Mouse (Mus musculus) right cerebral cortex, adult 18-20 months (tissue): Measurements from ENCODE around the gene Mrps18a.

Experiments
- DNase-seq: peaks from one replicate; pipeline ENCODE4 v3.0.0; 2022; ENCODE audit warnings: mixed read lengths

Gene Mrps18a

DNA sequence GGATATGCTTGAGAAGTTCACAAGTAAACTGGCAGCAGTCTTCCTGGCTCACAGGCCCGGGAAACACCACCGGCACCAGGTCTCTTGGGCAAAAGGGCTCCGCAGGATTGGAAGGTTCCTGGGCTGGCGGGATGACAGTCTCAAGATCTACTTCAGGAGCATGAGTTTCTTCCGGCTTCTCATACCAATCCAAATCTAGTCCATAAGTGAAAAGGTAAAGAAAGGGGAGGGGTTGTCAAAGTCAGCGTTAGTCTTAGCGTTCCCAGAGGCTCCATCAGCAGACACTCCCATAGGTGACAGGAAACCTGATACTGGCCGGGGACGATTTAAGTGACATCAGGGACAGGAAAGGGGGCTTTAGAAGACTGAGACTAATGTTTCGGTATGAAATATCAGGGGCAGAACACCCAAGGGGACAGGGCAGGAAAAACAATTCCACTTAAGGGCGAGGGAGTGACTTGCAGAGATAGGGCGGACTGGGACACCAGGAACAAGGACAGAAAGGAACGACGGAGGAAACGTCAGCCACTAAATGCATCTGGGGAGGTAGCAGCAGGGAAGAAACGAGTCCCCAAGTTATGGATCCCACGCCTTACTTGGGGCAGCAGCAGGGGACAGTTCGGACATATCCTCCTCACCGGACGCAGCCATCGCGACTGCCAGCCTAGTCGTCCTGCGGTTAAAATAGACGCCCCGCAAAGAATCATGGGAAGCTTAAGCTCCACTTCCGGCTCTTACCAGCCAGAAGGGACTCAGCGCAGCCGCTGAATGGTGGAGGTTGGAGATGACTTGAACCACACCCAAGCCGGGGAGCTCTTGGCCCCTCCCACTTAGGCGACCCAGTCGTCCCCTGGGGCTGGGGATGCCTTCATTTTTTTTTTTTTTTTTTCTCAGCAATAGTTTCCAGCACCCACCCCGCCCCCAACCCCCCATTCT, 42.3 kb downstream of the Mrps18a start, which contains the start of gene Mad2l1bp:
Gene Mad2l1bp (minus strand): TSS at position 707 of the 936 bp plus-strand sequence.
- peak; percentile 93 for DNase-seq

GRCm38 (mm10) chr17:46154336-46154735, 43.5 kb downstream of the Mrps18a start:
- no peak for DNase-seq

- DNase-seq: no peak
Observed at GRCm38 (mm10) chr17:46156680-46157079, 45.9 kb downstream of the Mrps18a start.

GRCm38 (mm10) chr17:46157131-46157530, 46.3 kb downstream of the Mrps18a start:
- no peak for DNase-seq

GRCm38 (mm10) chr17:46159236-46159635, 48.5 kb downstream of the Mrps18a start:
- no peak for DNase-seq

DNA sequence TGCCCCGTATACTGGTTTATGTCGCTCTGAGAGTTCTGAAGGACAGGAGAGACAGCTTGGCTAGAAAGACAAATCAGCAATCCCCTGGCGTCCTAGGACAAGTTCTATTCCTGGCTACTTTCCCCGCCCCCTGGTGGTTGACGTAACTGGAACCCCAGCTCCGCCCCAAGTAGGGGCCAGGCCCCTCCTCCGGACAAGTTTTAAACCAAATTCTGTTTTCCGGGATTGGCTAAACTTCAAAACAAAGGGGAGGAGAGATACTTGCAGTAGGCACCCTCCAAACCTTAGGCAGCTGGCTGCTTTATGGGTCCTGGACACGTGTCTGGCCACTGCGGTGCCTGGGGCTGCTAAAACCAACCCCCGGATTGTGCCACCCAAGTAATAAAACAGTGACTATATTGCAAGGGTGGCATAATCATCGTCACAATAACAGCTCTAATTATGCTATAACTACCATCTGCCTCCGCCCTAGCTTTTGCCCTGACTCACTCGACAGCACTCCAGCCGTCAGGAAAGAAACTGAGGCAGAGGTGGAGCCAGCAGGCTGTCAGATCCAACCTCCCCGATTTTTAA, 49.4 kb downstream of the Mrps18a start:
- peak; percentile 89 for DNase-seq

DNA sequence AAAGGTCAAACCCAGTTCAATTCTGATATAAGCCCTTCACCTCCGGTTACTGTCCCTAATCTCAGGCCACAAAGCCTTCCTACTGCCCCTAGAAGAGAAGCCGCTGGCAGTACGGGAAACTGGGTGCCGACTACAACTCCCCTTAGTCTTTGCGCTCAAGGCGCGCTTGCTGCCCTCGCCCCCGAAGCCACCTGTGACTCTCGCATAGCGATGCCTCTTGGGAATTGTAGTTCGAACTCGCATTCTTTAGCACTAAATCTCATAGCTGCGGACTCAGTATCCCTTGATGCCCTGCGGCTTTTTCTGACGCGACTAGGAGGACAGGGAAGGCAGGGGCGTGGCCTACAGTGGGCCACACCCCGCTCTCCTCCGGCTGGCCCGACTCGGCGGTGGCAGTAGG, 49.9 kb downstream of the Mrps18a start, which contains the start of gene Gtpbp2:
Gene Gtpbp2 (plus strand): TSS at position 347 of the 400 bp plus-strand sequence.
- DNase-seq: peak; percentile 99

DNA sequence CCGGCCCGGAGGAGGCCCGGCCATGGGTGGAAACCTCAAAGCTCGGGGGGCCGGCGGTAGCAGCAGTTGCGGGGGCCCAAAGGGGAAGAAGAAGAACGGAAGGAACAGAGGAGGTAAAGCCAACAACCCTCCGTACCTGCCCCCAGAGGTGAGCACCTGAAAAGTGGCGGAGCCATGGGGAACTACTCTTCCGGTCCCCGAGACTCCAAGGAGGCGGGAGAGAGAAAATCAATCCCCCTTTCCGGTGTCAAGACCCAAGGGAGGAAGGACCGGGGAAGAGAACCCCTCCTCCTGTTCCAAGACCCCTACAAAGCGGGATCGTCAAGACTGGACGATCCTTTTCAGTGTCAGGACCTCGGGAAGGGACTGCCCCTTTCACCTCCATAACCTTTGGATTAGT, 50.4 kb downstream of the Mrps18a start:
- no peak for DNase-seq

DNA sequence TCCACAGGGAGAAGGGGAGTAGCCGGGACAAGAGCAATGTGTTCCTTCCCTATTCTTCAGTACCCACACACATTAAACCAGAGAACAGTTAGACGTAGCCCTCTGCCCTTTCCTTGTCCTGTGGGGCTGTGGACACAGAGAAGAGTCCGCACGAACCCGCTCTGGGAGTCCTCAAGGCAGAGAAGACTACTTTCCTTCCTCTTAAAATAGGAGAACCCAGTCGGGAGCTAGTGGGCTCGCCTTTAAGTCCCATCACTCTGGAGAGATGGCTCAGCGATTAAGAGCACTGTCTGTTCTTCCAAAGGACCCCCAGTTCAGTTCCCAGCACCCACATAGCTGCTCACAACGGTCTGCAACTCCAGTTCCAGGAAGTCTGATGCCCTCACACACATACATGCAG, 50.9 kb downstream of the Mrps18a start:
- no peak for DNase-seq

DNA sequence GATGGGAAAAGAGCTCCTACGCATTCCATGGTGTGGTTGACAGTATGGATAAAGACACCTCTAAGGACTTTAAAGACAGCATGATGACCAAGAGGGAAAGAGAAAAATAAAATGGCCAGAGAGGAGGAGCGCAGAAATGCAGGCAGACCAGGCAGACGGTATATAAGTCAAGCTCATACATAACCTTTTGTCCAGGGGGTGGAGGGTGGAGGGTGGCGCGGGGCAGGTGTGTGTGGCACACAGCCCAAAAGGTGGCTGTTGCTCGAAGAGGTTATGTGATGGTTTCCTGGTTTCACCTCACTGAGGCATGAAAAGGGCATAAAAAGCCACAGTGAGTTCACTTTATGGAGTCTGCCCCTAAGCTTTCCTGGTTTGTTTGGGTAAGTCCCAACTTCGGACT, 51.8 kb downstream of the Mrps18a start:
- DNase-seq: no peak

DNA sequence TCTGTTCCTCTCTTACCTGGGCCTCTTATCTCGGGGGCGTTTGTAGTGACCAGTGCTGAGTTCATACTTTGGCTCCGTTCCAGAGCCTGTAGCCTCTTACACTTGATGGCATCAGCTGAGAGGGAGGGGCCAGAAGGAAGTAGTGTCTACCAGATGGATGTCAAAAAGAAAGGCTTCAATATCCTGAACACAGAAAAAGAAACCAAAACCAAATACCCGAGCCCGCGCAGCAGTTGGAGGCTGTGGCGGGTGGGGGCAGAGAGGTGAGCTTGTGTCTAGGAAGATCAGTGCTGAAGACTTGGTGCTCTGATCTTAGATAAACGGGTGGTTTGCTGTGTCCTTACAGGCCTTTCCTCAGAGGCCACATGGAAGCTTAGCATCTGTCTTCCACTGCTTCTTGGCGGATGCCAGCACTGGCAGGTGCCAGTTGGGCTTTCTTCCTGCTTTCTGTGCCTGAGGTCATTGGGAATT, 52.2 kb downstream of the Mrps18a start:
- DNase-seq: no peak

- no peak for DNase-seq
Observed at GRCm38 (mm10) chr17:46164301-46164700, 53.5 kb downstream of the Mrps18a start.

GRCm38 (mm10) chr17:46164791-46165190, 54.0 kb downstream of the Mrps18a start:
- DNase-seq: no peak

DNA sequence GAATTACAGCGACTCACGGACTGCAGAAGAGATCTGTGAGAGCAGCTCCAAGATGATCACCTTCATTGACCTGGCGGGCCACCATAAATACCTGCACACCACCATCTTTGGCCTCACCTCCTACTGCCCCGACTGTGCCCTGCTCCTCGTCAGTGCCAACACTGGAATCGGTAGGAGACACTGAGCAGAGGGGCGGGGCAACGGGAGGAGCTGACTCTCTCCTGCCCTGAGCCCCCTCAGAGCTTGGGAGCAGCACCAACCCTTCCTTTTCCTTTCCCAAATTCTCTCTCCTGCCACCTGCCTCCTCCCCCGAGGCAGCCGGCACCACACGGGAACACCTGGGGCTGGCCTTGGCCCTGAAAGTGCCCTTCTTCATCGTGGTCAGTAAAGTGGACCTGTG, 54.7 kb downstream of the Mrps18a start:
- DNase-seq: no peak

- no peak for DNase-seq
Observed at GRCm38 (mm10) chr17:46166270-46166669, 55.5 kb downstream of the Mrps18a start.

- DNase-seq: no peak
Observed at GRCm38 (mm10) chr17:46167014-46167413, 56.2 kb downstream of the Mrps18a start.

- DNase-seq: no peak
Observed at GRCm38 (mm10) chr17:46168318-46168717, 57.5 kb downstream of the Mrps18a start.

GRCm38 (mm10) chr17:46168768-46169167, 58.0 kb downstream of the Mrps18a start:
- DNase-seq: no peak

GRCm38 (mm10) chr17:46170538-46170937, 59.8 kb downstream of the Mrps18a start:
- DNase-seq: no peak
